Mouse (Mus musculus): Measurements from ENCODE around the gene Ralb.

Ralb gene

GRCm38 (mm10) chr1:119504260-119505062, at the start of gene Ralb:
Gene Ralb, minus strand, starts transcription at chr1:119504794.
- in situ Hi-C loops (cut with MboI, MseI): loop anchor here (25.0 kb wide), 1 partner anchor 1933 kb away; the partner anchor contains the start of gene Ccdc93

- in situ Hi-C loops (cut with MboI, MseI): no loop called here
Observed at GRCm38 (mm10) chr1:119551651-119552050, 47.1 kb upstream of the Ralb start.

DNA sequence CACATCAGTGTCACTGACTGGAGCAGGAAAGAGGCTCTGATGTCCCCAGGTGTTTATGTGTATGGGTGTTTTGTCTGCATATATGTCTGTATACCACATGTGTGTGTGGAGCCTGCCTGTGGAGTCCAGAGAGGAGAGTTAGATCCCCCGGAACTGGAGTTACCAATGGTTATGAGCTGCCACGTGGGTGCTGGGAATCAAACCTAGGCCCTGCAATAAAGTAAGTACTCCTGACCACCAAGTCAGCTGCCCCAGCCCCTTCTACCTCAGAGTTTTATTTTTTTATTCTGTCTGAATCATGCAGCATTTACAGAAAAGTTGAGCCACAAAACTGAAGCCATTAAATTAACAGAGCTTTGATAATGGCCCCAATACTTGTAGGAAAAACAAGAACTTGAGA, 45.5 kb upstream of the Ralb start:
- in situ Hi-C loops (cut with MboI, MseI): no loop called here

GRCm38 (mm10) chr1:119549327-119549689, 44.7 kb upstream of the Ralb start:
- in situ Hi-C loops (cut with MboI, MseI): loop anchor here (5.0 kb wide), 1 partner anchor 348 kb away; no protein-coding TSS in a partner anchor

DNA sequence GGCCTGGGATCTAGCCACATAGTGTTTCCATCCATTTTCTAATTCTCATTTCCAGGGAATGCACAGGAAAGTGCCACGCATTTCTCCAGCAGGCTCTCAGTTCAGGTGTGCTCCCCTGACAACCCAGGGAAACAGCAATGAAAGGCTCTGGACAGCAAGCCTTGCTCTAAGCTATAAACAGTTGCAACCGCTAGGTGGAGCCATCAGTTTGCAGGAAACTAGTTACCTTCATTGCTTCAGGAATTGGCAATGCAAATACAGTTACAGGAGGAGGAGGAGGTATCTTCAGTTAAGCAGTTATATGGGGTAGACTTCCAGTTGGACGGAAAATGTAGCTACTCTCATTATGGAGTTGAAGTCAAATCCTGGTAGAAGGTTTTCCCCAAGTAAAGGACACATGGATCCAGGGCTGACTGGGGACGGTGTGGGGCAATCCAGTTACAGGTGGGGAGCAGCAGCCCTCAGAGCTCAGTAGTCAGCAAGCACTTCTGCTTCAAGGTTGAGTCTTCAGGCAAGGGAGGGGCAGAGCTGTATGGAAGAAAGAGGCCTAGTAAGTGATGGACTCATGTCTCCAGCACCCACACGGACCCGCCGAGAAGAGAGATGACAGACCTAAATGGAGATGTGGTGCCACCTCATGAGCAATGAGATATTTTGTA, 44.2 kb upstream of the Ralb start:
- in situ Hi-C loops (cut with MboI, MseI): loop anchor here (5.0 kb wide), 1 partner anchor 349 kb away; no protein-coding TSS in a partner anchor

DNA sequence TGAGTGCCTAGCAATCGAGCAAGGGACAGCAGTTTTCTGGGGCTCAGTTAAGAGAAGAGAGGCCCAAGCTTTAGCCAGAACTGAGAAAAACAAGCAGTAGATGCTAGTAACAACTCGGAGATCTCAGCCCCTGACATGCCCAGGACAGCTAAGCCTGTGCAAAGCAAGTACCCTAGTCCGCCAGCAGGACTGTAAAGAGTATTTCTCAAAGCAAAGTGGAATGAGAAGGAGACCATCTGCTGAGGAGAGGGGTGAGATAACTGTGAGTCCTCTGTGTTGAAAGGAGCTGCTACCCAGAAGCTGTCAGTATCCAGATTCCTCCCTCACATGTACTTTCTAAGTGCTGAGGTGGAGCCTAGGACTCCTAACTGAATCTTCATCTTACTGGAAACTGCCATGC, 41.9 kb upstream of the Ralb start:
- in situ Hi-C loops (cut with MboI, MseI): loop anchor here (5.0 kb wide), 1 partner anchor 351 kb away; no protein-coding TSS in a partner anchor

- in situ Hi-C loops (cut with MboI, MseI): loop anchor here (5.0 kb wide), 1 partner anchor 352 kb away; no protein-coding TSS in a partner anchor
Observed at GRCm38 (mm10) chr1:119545671-119546070, 41.1 kb upstream of the Ralb start.

GRCm38 (mm10) chr1:119545164-119545563, 40.6 kb upstream of the Ralb start:
- in situ Hi-C loops (cut with MboI, MseI): loop anchor here (5.0 kb wide), 1 partner anchor 352 kb away; no protein-coding TSS in a partner anchor

DNA sequence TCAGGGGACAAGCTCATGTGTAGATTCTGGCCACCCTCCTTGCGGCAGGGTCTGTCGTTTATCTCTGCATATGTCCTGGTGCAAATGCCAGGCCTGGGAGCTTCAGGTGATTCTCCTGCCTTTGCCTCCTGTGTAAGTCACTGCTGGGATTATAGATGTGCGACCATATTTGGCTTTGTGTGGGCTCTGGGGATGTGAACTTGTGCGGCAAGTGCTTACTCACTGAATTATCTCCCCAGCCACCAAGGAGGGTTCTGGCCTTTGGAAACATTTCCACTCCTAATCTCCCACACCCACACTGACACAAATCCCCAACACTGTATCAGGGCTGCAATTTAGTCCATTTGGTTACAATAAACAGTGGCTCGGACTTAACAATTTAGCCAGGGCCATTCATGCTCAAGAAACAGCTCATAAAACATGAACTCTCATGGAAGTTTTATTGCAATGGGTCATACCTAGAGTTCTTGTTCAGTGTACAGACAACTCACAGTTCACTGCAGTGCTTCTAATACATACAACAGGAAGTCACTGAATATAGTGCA, 40.1 kb upstream of the Ralb start:
- in situ Hi-C loops (cut with MboI, MseI): loop anchor here (5.0 kb wide), 1 partner anchor 353 kb away; no protein-coding TSS in a partner anchor

- in situ Hi-C loops (cut with MboI, MseI): no loop called here
Observed at GRCm38 (mm10) chr1:119543316-119543715, 38.7 kb upstream of the Ralb start.

DNA sequence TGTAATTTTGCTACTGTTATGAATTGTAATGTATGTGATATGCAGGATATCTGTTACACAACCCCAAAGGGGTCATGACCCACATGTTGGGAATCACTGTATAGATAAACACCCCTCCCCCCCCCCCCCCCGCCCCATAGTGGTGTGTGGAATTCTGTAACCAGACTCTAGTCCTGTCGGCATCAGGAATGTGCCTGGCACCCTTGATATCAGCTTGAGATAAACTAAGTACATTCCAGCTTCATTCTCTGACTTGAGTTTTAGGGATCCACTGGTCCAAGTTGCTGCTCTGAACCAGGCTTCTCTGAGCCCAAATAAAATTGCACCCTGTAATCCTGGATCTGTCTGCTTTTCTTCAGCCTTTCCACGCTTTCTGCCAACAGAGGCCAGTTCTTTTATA, 37.0 kb upstream of the Ralb start:
- in situ Hi-C loops (cut with MboI, MseI): no loop called here

- in situ Hi-C loops (cut with MboI, MseI): no loop called here
Observed at GRCm38 (mm10) chr1:119540836-119541557, 36.4 kb upstream of the Ralb start.

GRCm38 (mm10) chr1:119539252-119539651, 34.7 kb upstream of the Ralb start:
- in situ Hi-C loops (cut with MboI, MseI): no loop called here

GRCm38 (mm10) chr1:119537651-119538050, 33.1 kb upstream of the Ralb start:
- in situ Hi-C loops (cut with MboI, MseI): no loop called here

DNA sequence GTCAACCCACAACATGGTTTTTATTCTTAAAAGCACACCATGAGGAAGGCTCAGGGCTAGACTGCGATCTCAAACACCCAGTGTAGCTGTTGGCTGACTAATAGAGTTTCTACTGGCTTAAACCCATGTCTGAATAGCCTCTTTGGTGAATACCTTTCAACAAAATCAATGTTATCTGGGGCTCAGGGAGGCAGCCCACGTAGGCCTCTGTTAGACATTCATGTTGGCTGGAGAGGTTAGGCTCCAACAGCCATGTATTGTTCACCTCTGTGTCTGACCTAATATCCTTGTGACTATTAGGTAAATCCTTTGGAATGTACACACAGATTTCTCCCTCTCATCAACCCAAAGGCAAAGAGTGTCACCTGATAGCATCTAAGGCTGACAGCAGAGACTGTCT, 31.5 kb upstream of the Ralb start:
- in situ Hi-C loops (cut with MboI, MseI): no loop called here

GRCm38 (mm10) chr1:119534341-119534740, 29.7 kb upstream of the Ralb start:
- in situ Hi-C loops (cut with MboI, MseI): no loop called here

DNA sequence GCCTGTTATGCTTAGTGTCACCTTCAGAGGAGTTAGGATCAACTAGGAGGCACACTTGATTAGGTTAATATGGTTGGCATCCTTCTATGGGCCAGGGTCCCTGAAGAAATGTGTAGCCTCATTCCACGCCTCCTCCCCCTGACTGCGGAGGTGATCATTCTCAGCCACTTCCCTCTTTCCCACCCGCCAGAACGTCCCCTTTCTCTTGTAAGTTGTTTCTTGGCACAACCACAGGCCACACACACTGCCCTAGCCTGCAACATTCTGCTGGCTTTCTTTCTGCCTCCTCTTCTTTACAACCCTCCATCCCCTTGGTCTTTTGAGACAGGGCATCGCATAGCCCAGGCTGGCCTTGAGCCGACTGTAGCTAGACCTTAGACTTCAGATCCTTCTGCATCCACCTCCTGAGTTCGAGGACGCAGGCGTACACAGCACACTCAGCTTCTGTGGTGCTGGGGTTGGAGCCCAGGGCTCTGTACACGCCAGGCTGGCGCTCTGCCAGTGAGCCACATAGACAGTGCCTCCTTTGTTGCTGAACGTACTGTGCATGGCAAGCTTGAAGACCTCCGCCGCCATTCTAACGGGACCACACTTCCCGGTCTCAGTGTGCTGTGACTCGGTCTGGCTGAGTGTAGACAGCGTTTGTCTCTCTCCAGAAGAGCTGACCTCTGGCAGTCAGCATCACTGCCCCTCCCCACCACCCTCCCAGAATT, 28.7 kb upstream of the Ralb start:
- in situ Hi-C loops (cut with MboI, MseI): no loop called here

DNA sequence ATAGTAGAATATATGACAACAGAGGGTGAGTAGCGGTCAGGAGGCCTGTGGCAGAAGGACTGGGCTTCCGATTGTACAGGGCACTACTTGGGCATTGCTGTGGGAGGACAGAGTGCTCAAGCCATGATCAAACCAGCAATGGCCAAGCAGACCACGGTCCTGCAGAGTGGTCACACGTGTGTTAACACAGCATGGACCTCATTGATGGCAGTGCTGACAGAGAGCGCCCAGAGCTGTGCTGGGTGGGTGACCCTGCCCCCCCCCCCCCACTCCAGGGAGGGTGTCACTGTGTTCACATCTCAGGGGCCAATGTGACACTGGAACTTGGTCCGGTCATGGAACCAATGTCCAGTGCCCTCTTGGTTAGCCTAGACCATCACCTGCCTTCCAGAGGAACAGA, 27.6 kb upstream of the Ralb start:
- in situ Hi-C loops (cut with MboI, MseI): no loop called here

GRCm38 (mm10) chr1:119530941-119531340, 26.3 kb upstream of the Ralb start:
- in situ Hi-C loops (cut with MboI, MseI): no loop called here

- in situ Hi-C loops (cut with MboI, MseI): no loop called here
Observed at GRCm38 (mm10) chr1:119525689-119526591, 21.3 kb upstream of the Ralb start, which contains the start of gene Tmem185b. Gene Tmem185b, plus strand, starts transcription at chr1:119526160.

All from regulatory T cell (primary cell).